Mouse (Mus musculus) lung, embryonic 16.5 days (tissue): ENCODE measurements at regions not wholly inside any gene's neighbourhood (a gene's known extent, or its start where the extent isn't known, plus 50 kb on each side); places are given as distances from the start of the nearest gene placed in this dataset.

Experiments used
- ATAC-seq: fragments of 200-750 bp; cut with Nextera tagmentation; 2 replicates; pipeline ENCODE4 v1.8.0; 2017; ENCODE audit warnings: low read depth, mild to moderate bottlenecking, moderate library complexity
- H3K27ac ChIP-seq: fragments of 300-500 bp; sonication (generic); 2 replicates; pipeline ENCODE4 v1.5.1; 2014; ENCODE audit warnings: mild to moderate bottlenecking, control low read depth, low read length
- H3K27me3 ChIP-seq: fragments of 300-500 bp; sonication (generic); 2 replicates; pipeline ENCODE4 v1.6.1; 2014; ENCODE audit warnings: low read depth, low read length, mixed read lengths; ENCODE audit not compliant: control insufficient read depth, insufficient read depth
- H3K36me3 ChIP-seq: fragments of 300-500 bp; sonication (generic); 2 replicates; pipeline ENCODE4 v1.6.1; 2014; ENCODE audit warnings: low read length; ENCODE audit not compliant: control insufficient read depth, insufficient read depth
- H3K4me1 ChIP-seq: fragments of 300-500 bp; sonication (generic); replicated peaks from 2 replicates; pipeline ENCODE4 v1.6.1; 2014; ENCODE audit warnings: low read length, mixed read lengths; ENCODE audit not compliant: control insufficient read depth, insufficient read depth
- H3K4me2 ChIP-seq: fragments of 300-500 bp; sonication (generic); 2 replicates; pipeline ENCODE4 v1.6.1; 2014; ENCODE audit warnings: low read depth, low read length, control low read depth
- H3K4me3 ChIP-seq: fragments of 300-500 bp; sonication (generic); 2 replicates; pipeline ENCODE4 v1.5.1; 2014; ENCODE audit warnings: mild to moderate bottlenecking, low read length, control low read depth
- H3K9ac ChIP-seq: fragments of 300-500 bp; sonication (generic); 2 replicates; pipeline ENCODE4 v1.6.1; 2014; ENCODE audit warnings: low read length, control low read depth
- H3K9me3 ChIP-seq: fragments of 300-500 bp; sonication (generic); 2 replicates; pipeline ENCODE4 v1.6.1; 2016; ENCODE audit warnings: low read length; ENCODE audit not compliant: control insufficient read depth
- WGBS: fragments of 180-500 bp; shearing (Covaris S2); extraction: QIAGEN DNeasy Blood & Tissue Kit; methylation state at CpG from one replicate; pipeline ENCODE4 v1.1.7; 2014; 5-methylcytosine and 5-hydroxymethylcytosine counted together

DNA sequence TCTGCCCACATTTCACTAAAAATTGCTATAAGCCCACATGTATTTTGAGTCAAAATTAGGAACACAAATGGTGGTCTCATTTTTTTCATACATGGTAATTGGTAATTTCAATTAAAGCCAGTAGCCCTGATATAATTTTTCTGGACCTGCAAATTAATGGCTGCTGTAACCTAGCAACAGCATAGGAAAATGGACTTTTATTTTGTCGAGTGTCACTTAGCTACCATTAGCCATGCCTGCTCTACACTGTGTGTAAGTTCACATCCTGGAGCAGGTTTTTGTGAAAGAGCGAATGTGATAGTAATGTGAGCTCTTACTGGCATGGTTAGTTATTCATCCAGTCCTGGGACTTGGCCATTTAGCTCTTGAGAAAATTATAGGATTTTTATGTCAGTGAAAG lies 285.6 kb downstream of the Cmpk2 start:
- Histone ChIP-seq H3K27me3 (no peaks in the 10 kb centered on the region), H3K27ac (no peak overlapping the region), H3K4me2 (no peak overlapping the region), H3K9me3 (no peaks in the 10 kb centered on the region), H3K4me3 (no peak overlapping the region), H3K9ac (no peak overlapping the region), H3K36me3 (no peaks in the 10 kb centered on the region), H3K4me1 (no peaks in the 10 kb centered on the region)
- 74% methylated on average over 2 of the region's 2 CpGs for WGBS
- ATAC-seq, result no peak

DNA sequence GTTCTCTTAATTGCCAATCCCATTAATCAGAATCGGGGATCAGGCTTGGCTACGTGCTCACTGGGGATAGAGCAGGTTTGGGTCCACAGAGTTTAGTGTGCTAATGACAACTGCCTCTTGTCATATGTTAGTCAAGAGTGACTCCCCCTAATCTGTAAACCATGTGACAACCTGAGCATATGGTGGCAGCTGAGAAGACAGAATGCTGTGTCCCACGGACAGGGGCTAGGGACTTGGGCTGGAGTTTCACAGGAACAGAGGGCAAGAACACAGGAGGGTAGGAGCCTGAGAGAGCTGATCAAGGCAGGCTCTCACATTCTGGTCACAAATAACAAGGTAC lies 265.5 kb downstream of the Cmpk2 start:
- no peaks in the 10 kb centered on the region for H3K4me1 ChIP-seq
- ATAC-seq, result no peak
- WGBS, result 28% methylated on average over 3 of the region's 3 CpGs
- no peak overlapping the region for H3K4me3 ChIP-seq
- H3K4me2 ChIP-seq, result no peak overlapping the region
- H3K9me3 ChIP-seq, result no peaks in the 10 kb centered on the region
- H3K27ac ChIP-seq, result no peak overlapping the region
- no peak overlapping the region for H3K9ac ChIP-seq
- no peaks in the 10 kb centered on the region for H3K36me3 ChIP-seq
- H3K27me3 ChIP-seq, result no peaks in the 10 kb centered on the region

DNA sequence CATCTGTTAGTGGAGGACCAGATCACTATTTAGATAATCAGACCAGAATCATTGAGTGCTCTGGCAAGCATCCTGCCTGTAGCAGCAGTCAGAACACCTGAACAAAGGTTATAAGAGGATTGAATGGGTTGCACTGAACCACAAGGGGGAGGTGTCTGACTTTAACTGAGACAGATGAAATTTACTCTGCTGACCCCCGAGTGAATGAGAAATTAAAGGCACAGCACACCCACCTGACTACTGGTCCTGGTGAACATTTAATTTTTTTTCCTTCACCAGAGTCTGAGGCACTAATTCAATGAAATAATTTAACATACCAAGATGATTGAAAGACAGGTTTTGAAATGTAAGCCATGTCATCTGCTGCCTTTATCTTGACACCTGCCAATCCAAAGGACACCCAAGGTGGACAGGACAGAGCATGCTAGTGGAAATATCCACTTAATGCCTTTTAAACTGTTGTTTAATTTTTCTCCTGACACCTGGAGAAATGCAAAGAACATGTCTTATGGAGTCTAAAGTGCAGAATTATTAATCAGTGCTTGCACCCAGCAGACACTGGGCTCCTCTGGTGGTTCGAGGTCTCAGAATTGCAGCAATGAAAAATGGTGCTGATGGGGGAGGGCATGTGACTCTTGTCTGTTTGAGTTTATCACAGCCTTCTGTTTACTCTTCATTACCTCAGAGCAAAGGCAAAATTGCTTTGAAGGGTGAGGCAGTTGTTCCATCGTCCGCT lies 265.0 kb downstream of the Cmpk2 start:
- H3K4me3 ChIP-seq, result no peak overlapping the region
- H3K4me1 ChIP-seq, result no peaks in the 10 kb centered on the region
- 25% methylated on average over 4 of the region's 4 CpGs for WGBS
- H3K4me2 ChIP-seq, result no peak overlapping the region
- no peaks in the 10 kb centered on the region for H3K36me3 ChIP-seq
- ATAC-seq, result no peak
- no peaks in the 10 kb centered on the region for H3K9me3 ChIP-seq
- no peak overlapping the region for H3K9ac ChIP-seq
- no peaks in the 10 kb centered on the region for H3K27me3 ChIP-seq
- H3K27ac ChIP-seq, result no peak overlapping the region

DNA sequence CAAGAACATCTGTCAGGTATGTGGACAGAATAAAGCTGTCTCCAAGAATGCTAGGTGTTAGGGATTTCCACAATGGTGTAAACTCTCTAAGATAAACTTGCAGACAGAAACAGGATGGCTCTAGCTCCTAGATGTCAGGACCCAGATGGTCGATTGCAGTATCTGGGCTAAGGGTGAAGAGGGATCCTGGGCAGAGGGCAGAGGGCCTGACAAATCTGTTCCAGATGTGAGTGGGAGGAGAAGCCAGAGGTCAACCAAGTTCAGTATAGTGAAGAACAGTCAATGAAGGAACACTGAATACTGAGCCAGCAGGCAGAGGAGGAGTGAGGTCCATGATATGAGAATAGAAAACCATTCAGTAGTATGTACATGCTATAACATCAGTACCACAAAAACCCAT lies 254.4 kb downstream of the Cmpk2 start:
- Histone ChIP-seq H3K36me3 (no peaks in the 10 kb centered on the region), H3K4me1 (no peaks in the 10 kb centered on the region), H3K4me2 (no peak overlapping the region), H3K9me3 (no peaks in the 10 kb centered on the region), H3K27me3 (no peaks in the 10 kb centered on the region), H3K4me3 (no peak overlapping the region), H3K9ac (no peak overlapping the region), H3K27ac (no peak overlapping the region)
- 33% methylated on average over 1 of the region's 1 CpGs for WGBS
- no peak for ATAC-seq

DNA sequence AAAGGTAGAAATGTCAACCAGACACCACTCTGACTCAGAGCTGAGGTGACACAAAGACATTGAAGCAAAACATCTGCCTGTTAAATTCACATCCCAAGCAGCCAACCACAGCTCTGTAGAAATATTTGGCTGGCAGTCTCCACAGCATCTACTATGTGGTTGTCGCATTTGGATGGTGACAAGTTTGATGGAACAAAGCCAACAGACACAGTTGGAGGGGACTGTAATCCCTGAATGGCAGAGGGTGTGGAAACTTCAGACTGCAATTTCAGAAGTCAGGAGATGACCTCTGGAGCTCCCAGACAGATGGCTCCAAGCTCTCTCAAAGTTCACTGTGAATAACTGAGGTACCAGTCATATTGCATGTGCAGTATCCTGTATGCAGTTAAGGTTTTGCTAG lies 229.8 kb downstream of the Cmpk2 start:
- Histone ChIP-seq H3K4me2 (no peak overlapping the region), H3K9me3 (no peaks in the 10 kb centered on the region), H3K9ac (no peak overlapping the region), H3K4me3 (no peak overlapping the region), H3K36me3 (no peaks in the 10 kb centered on the region), H3K27me3 (no peaks in the 10 kb centered on the region), H3K27ac (no peak overlapping the region), H3K4me1 (no peaks in the 10 kb centered on the region)
- no peak for ATAC-seq
- 35% methylated on average over 1 of the region's 1 CpGs for WGBS

DNA sequence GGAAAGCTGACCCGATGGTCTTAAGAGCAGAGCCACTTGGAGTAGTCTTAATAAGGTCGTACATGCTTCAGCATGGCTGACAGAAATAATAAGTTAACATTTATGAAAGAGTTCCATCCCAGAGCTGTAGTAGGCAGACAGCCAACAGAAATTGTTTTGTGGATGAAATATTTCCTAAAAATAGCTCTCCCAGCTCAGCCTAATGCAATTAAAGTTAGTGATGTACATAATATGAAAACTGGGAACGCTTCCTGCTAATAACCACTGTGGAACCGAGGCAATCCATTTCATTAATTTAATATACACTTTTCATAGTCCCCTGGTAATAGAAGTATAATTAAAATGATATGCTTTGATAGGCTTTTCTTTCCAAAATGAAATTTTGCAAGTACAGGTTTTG lies 219.0 kb downstream of the Cmpk2 start:
- ATAC-seq, result no peak
- H3K36me3 ChIP-seq, result no peaks in the 10 kb centered on the region
- no peak overlapping the region for H3K9ac ChIP-seq
- H3K4me3 ChIP-seq, result no peak overlapping the region
- no peaks in the 10 kb centered on the region for H3K4me1 ChIP-seq
- H3K4me2 ChIP-seq, result no peak overlapping the region
- H3K9me3 ChIP-seq, result no peaks in the 10 kb centered on the region
- no peaks in the 10 kb centered on the region for H3K27me3 ChIP-seq
- no peak overlapping the region for H3K27ac ChIP-seq
- 51% methylated on average over 4 of the region's 4 CpGs for WGBS

DNA sequence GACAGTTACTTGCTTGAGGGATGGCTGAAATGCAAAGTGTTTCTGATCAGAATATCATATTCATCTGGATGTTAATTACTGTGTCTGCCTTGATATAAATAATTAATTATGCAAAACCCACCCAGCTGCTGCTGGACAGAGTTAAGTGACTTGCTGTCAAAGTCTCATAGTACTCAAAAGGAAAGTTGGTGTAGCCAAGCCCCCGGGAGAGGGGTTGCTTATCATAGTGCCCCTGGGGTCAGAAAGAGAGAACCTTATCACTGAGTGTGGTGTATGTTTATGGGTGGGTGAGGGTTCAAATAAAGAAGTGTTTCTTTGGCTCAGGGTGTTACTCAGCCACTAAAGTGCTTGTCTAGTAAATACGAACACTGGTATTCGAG lies 211.6 kb downstream of the Cmpk2 start:
- Histone ChIP-seq H3K4me1 (no peaks in the 10 kb centered on the region), H3K27me3 (no peaks in the 10 kb centered on the region), H3K27ac (no peak overlapping the region), H3K4me2 (no peak overlapping the region), H3K4me3 (no peak overlapping the region), H3K36me3 (no peaks in the 10 kb centered on the region), H3K9me3 (no peaks in the 10 kb centered on the region), H3K9ac (no peak overlapping the region)
- no peak for ATAC-seq
- WGBS, result 38% methylated on average over 3 of the region's 3 CpGs

DNA sequence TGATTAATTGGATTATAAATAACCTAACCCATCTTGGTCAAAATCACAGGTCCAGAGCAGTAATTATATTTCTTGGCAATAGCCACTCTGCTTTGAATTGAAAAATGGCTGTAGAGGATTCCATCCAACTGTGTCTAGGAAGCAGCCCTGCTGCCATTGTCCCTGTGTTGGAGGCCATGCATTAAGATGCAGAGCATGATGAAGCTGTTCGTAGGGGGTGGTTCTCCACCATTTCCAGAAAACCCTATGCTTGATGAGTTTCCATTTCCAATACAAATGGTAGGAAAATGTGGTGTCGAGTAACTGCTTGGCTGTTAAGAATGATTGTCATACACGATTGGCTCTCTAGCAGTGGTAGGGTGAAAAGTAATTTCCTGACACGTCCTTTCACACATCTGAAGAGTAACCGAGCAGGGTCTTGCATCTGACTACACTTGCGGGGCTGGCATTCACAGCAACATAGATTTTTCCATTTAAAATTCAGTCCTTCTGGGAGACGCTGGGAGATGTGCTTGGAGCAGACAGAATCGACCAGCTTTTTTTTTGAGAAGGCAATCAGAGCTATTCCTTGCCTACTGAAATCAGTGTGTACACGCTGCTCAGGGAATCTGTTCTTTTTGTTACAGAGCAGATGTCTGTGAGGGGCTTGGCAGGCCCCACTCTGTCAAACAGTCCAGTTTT lies 211.0 kb downstream of the Cmpk2 start:
- ATAC-seq, result no peak
- no peaks in the 10 kb centered on the region for H3K9me3 ChIP-seq
- no peaks in the 10 kb centered on the region for H3K27me3 ChIP-seq
- 54% methylated on average over 9 of the region's 9 CpGs for WGBS
- H3K36me3 ChIP-seq, result no peaks in the 10 kb centered on the region
- H3K4me1 ChIP-seq, result no peaks in the 10 kb centered on the region
- no peak overlapping the region for H3K4me2 ChIP-seq
- H3K9ac ChIP-seq, result no peak overlapping the region
- no peak overlapping the region for H3K27ac ChIP-seq
- H3K4me3 ChIP-seq, result no peak overlapping the region

DNA sequence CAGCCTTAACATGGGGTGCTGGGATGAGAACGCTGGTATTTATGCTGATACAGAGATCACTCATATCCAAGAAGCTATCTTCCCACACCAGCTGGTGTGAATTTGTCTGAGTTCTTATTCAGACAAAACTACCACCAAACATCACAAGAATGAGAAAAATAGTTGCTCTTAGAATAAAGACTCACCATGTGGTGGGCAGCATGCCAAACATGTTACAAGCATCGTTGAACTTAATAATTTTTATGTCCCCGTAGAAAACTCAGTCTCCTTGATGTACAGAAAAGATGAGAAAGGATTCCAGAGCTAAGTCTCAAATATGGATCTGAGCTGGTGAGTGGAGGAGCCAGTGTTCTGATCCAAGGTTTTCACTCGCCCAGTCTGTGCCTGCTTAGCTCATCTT lies 196.5 kb downstream of the Cmpk2 start:
- ATAC-seq, result no peak
- H3K4me1 ChIP-seq, result no peaks in the 10 kb centered on the region
- H3K27me3 ChIP-seq, result no peaks in the 10 kb centered on the region
- 55% methylated on average over 4 of the region's 4 CpGs for WGBS
- no peak overlapping the region for H3K27ac ChIP-seq
- no peak overlapping the region for H3K9ac ChIP-seq
- no peaks in the 10 kb centered on the region for H3K36me3 ChIP-seq
- no peak overlapping the region for H3K4me2 ChIP-seq
- H3K9me3 ChIP-seq, result no peaks in the 10 kb centered on the region
- no peak overlapping the region for H3K4me3 ChIP-seq
